Mouse (Mus musculus): ENCODE results near the gene Pin1rt1.

DNA sequence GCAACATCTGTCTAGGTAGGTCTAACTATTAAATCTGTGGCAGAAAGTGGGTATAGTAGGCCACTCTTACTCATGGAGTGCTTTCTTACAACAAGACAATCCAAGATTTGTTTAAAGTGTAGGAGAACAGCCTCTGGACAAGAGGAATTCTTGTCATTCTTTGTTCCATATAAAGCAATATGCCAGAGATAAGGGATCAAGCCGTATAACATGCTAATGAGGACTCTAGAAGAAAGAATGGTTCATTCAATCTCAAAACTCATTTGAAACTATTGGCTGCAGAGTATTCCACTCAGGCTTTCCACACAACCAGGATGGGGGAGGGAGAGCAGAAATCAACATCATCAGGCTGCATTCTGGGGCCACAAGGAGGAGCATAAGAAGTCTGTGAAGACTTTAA is 11.2 kb upstream of the Pin1rt1 start:
- TF ChIP-seq POLR2A (IDR thresholded peaks at IDR 0.05; ENCODE audit: extremely low read depth, insufficient read depth, low read length) (no peak), CTCF (IDR thresholded peaks at IDR 0.05; ENCODE audit: extremely low read depth, insufficient read depth, low read length) (no peak)

Measured in cortical plate, adult 2 months (tissue).